Mouse (Mus musculus): ENCODE data around the gene Cobll1. TPM values are rescaled to one million over a fixed set of nuclear protein-coding genes. Genes with fewer than 3 reads are reported as not detected.
A peak's percentile ranks its signal among the peaks of the same experiment; 100 is the strongest.

Cobll1 gene
- polyA plus RNA-seq, 1 experiment from 2014 or later = 20.2 TPM

GRCm38 (mm10) chr2:65175645-65176044 is 63.6 kb downstream of the Cobll1 start:
- Histone ChIP-seq H3K4me3 (ENCODE audit: low read length) (no peak overlapping the region), H3K27me3 (replicated peaks; ENCODE audit: control insufficient read depth, insufficient read depth, low read length) (no peaks in the 10 kb centered on the region), H3K9me3 (ENCODE audit: control insufficient read depth, low read length) (no peaks in the 10 kb centered on the region), H3K36me3 (ENCODE audit: control insufficient read depth, insufficient read depth, low read length) (no peaks in the 10 kb centered on the region), H3K4me2 (ENCODE audit: low read depth, low read length) (no peak overlapping the region), H3K4me1 (ENCODE audit: control insufficient read depth, insufficient read depth, low read length) (peaks cover 10% of the 10 kb centered on the region), H3K27ac (ENCODE audit: low read length) (no peak overlapping the region), H3K9ac (ENCODE audit: low read depth, low read length) (no peak overlapping the region)
- no peak for ATAC-seq
- WGBS = 82% methylated on average over 5 of the region's 5 CpGs

- Histone ChIP-seq H3K4me3 (ENCODE audit: low read length) (no peak overlapping the region), H3K9ac (ENCODE audit: low read depth, low read length) (no peak overlapping the region), H3K27ac (ENCODE audit: low read length) (no peak overlapping the region), H3K4me2 (ENCODE audit: low read depth, low read length) (no peak overlapping the region), H3K9me3 (ENCODE audit: control insufficient read depth, low read length) (no peaks in the 10 kb centered on the region), H3K36me3 (ENCODE audit: control insufficient read depth, insufficient read depth, low read length) (no peaks in the 10 kb centered on the region), H3K4me1 (ENCODE audit: control insufficient read depth, insufficient read depth, low read length) (peaks cover 10% of the 10 kb centered on the region), H3K27me3 (replicated peaks; ENCODE audit: control insufficient read depth, insufficient read depth, low read length) (no peaks in the 10 kb centered on the region)
- 77% methylated on average over 6 of the region's 6 CpGs for WGBS
- ATAC-seq = no peak
Observed at GRCm38 (mm10) chr2:65172071-65172470, 67.1 kb downstream of the Cobll1 start.

GRCm38 (mm10) chr2:65171516-65171915 is 67.7 kb downstream of the Cobll1 start:
- H3K27ac ChIP-seq (ENCODE audit: low read length) = peak overlapping the region; percentile 51
- no peak for ATAC-seq

GRCm38 (mm10) chr2:65170693-65171456 is 68.3 kb downstream of the Cobll1 start:
- no peak overlapping the region; the same call in 1 of the 2 replicates for H3K9ac ChIP-seq (ENCODE audit: low read depth, low read length)
- peak overlapping the region; percentile 40 for H3K4me3 ChIP-seq (ENCODE audit: low read length)
- peak overlapping the region; percentile 73 for H3K27ac ChIP-seq (ENCODE audit: low read length)
- H3K36me3 ChIP-seq (ENCODE audit: control insufficient read depth, insufficient read depth, low read length) = no peaks in the 10 kb centered on the region
- no peaks in the 10 kb centered on the region for H3K27me3 ChIP-seq (replicated peaks; ENCODE audit: control insufficient read depth, insufficient read depth, low read length)
- WGBS = 32% methylated on average over 18 of the region's 18 CpGs
- ATAC-seq = peak; percentile 80
- peaks cover 9% of the 10 kb centered on the region for H3K4me1 ChIP-seq (ENCODE audit: control insufficient read depth, insufficient read depth, low read length)
- H3K4me2 ChIP-seq (ENCODE audit: low read depth, low read length) = peak overlapping the region; percentile 52
- H3K9me3 ChIP-seq (ENCODE audit: control insufficient read depth, low read length) = no peaks in the 10 kb centered on the region

More at GRCm38 (mm10) chr2:65171516-65171915, 67.7 kb downstream of the Cobll1 start:
- no peak overlapping the region for H3K9ac ChIP-seq (ENCODE audit: low read depth, low read length)
- H3K4me1 ChIP-seq (ENCODE audit: control insufficient read depth, insufficient read depth, low read length) = peaks cover 10% of the 10 kb centered on the region
- 5% methylated on average over 1 of the region's 1 CpGs for WGBS
- no peaks in the 10 kb centered on the region for H3K36me3 ChIP-seq (ENCODE audit: control insufficient read depth, insufficient read depth, low read length)
- peak overlapping the region; percentile 52 for H3K4me2 ChIP-seq (ENCODE audit: low read depth, low read length)
- H3K9me3 ChIP-seq (ENCODE audit: control insufficient read depth, low read length) = no peaks in the 10 kb centered on the region
- no peaks in the 10 kb centered on the region for H3K27me3 ChIP-seq (replicated peaks; ENCODE audit: control insufficient read depth, insufficient read depth, low read length)
- H3K4me3 ChIP-seq (ENCODE audit: low read length) = peak overlapping the region; percentile 25; the same call in 1 of the 2 replicates

- 68% methylated on average over 5 of the region's 5 CpGs for WGBS
- Histone ChIP-seq H3K9ac (ENCODE audit: low read depth, low read length) (no peak overlapping the region), H3K27ac (ENCODE audit: low read length) (peak overlapping the region; percentile 73; the same call in 1 of the 2 replicates), H3K9me3 (ENCODE audit: control insufficient read depth, low read length) (no peaks in the 10 kb centered on the region), H3K27me3 (replicated peaks; ENCODE audit: control insufficient read depth, insufficient read depth, low read length) (no peaks in the 10 kb centered on the region), H3K36me3 (ENCODE audit: control insufficient read depth, insufficient read depth, low read length) (no peaks in the 10 kb centered on the region), H3K4me3 (ENCODE audit: low read length) (peak overlapping the region; percentile 40), H3K4me2 (ENCODE audit: low read depth, low read length) (peak overlapping the region; percentile 52; the same call in 1 of the 2 replicates), H3K4me1 (ENCODE audit: control insufficient read depth, insufficient read depth, low read length) (peaks cover 4% of the 10 kb centered on the region)
- ATAC-seq = no peak
Observed at GRCm38 (mm10) chr2:65170256-65170655, 68.9 kb downstream of the Cobll1 start.

GRCm38 (mm10) chr2:65163990-65164389 is 75.2 kb downstream of the Cobll1 start:
- Histone ChIP-seq H3K9ac (ENCODE audit: low read depth, low read length) (no peak overlapping the region), H3K9me3 (ENCODE audit: control insufficient read depth, low read length) (no peaks in the 10 kb centered on the region), H3K27ac (ENCODE audit: low read length) (no peak overlapping the region), H3K4me1 (ENCODE audit: control insufficient read depth, insufficient read depth, low read length) (0 out of 2 replicates have a peak, but pooled peaks cover 3% of the 10 kb centered on the region), H3K36me3 (ENCODE audit: control insufficient read depth, insufficient read depth, low read length) (no peaks in the 10 kb centered on the region), H3K4me3 (ENCODE audit: low read length) (no peak overlapping the region), H3K4me2 (ENCODE audit: low read depth, low read length) (no peak overlapping the region), H3K27me3 (replicated peaks; ENCODE audit: control insufficient read depth, insufficient read depth, low read length) (no peaks in the 10 kb centered on the region)
- WGBS = 33% methylated on average over 4 of the region's 4 CpGs
- ATAC-seq = peak; percentile 43; the same call in 1 of the 2 replicates

- WGBS = 91% methylated on average over 5 of the region's 5 CpGs
Observed at GRCm38 (mm10) chr2:65162625-65163024, 76.6 kb downstream of the Cobll1 start.

GRCm38 (mm10) chr2:65161715-65162114 is 77.5 kb downstream of the Cobll1 start:
- ATAC-seq = no peak
- no peaks in the 10 kb centered on the region for H3K9me3 ChIP-seq (ENCODE audit: control insufficient read depth, low read length)
- H3K27me3 ChIP-seq (replicated peaks; ENCODE audit: control insufficient read depth, insufficient read depth, low read length) = no peaks in the 10 kb centered on the region
- H3K36me3 ChIP-seq (ENCODE audit: control insufficient read depth, insufficient read depth, low read length) = no peaks in the 10 kb centered on the region
- H3K4me1 ChIP-seq (ENCODE audit: control insufficient read depth, insufficient read depth, low read length) = peaks cover 12% of the 10 kb centered on the region
- no peak overlapping the region for H3K4me2 ChIP-seq (ENCODE audit: low read depth, low read length)
- H3K4me3 ChIP-seq (ENCODE audit: low read length) = no peak overlapping the region
- 84% methylated on average over 2 of the region's 2 CpGs for WGBS
- H3K9ac ChIP-seq (ENCODE audit: low read depth, low read length) = no peak overlapping the region
- no peak overlapping the region for H3K27ac ChIP-seq (ENCODE audit: low read length)

More at GRCm38 (mm10) chr2:65162625-65163024, 76.6 kb downstream of the Cobll1 start:
- Histone ChIP-seq H3K27ac (ENCODE audit: low read length) (no peak overlapping the region), H3K4me3 (ENCODE audit: low read length) (no peak overlapping the region), H3K9ac (ENCODE audit: low read depth, low read length) (no peak overlapping the region), H3K27me3 (replicated peaks; ENCODE audit: control insufficient read depth, insufficient read depth, low read length) (no peaks in the 10 kb centered on the region), H3K4me1 (ENCODE audit: control insufficient read depth, insufficient read depth, low read length) (peaks cover 12% of the 10 kb centered on the region), H3K4me2 (ENCODE audit: low read depth, low read length) (no peak overlapping the region), H3K9me3 (ENCODE audit: control insufficient read depth, low read length) (no peaks in the 10 kb centered on the region), H3K36me3 (ENCODE audit: control insufficient read depth, insufficient read depth, low read length) (no peaks in the 10 kb centered on the region)
- no peak for ATAC-seq

- H3K27me3 ChIP-seq (replicated peaks; ENCODE audit: control insufficient read depth, insufficient read depth, low read length) = no peaks in the 10 kb centered on the region
- no peaks in the 10 kb centered on the region for H3K36me3 ChIP-seq (ENCODE audit: control insufficient read depth, insufficient read depth, low read length)
- H3K4me3 ChIP-seq (ENCODE audit: low read length) = no peak overlapping the region
- no peaks in the 10 kb centered on the region for H3K9me3 ChIP-seq (ENCODE audit: control insufficient read depth, low read length)
- no peak overlapping the region for H3K4me2 ChIP-seq (ENCODE audit: low read depth, low read length)
- no peak overlapping the region for H3K27ac ChIP-seq (ENCODE audit: low read length)
- peaks cover 9% of the 10 kb centered on the region for H3K4me1 ChIP-seq (ENCODE audit: control insufficient read depth, insufficient read depth, low read length)
- ATAC-seq = peak; percentile 70
- no peak overlapping the region for H3K9ac ChIP-seq (ENCODE audit: low read depth, low read length)
- 70% methylated on average over 5 of the region's 5 CpGs for WGBS
Observed at GRCm38 (mm10) chr2:65157981-65158651, 81.1 kb downstream of the Cobll1 start.

Measured in intestine, embryonic 16.5 days (tissue).